Mouse (Mus musculus) thymus, postnatal 10 days (tissue): ENCODE data around the gene Fbxw21.
"Not testable (repeated sequence)": the region's sequence is repeated elsewhere in the genome, so short reads cannot be mapped to it uniquely, and the experiment has no call there.

ENCODE experiments used
- DNase-seq, 2 experiments: peaks; one replicate each; pipeline ENCODE4 v3.0.0; 2021; ENCODE audit warnings: low spot score in 2 of 2

Gene Fbxw21

DNA sequence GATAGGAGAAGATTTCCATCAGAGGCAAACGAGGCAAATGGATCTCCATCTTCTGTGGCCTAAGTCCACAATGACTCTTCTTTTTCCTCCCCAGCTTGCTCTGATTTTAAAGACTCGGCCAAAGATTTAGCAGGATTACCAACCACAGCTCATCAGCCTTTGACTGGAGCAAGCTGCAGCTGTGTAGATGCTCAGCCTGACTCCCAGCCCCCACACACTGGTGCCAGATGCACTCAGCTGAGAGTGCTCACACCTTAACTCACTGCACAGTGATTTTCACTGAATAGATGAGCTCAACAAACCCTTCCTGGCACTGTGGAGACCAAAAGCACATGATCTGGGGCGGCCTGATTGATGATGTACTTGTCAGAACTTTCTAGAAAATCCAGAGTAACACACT lies at the start of gene Fbxw21:
Gene Fbxw21 (minus strand): TSS at position 101 of the 400 bp plus-strand sequence.
- DNase-seq = no peak

- DNase-seq = not testable (repeated sequence)
These were observed 39.5 kb upstream of the Fbxw21 start for GRCm38 (mm10) chr9:109201347-109201746.

GRCm38 (mm10) chr9:109200349-109200748 lies 38.5 kb upstream of the Fbxw21 start:
- DNase-seq = no peak

DNA sequence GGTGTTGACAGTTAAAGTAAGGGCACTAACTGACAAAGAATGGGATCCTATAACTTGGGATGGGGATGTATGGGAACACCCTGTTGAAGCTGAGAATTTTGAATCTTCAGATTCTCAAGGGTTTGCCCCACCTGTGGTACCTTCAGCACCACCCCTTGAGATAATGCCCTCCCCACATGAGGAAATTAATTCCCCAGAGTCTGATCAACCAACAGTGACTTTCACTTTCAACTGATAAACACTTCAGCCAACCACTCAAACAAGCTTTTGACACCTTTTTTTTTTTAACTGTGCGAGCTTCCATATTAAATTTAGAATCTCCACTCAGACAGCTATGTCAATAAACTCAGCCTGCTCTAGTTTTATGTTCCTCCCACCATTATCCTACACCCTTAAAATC lies 37.5 kb upstream of the Fbxw21 start:
- no peak for DNase-seq

DNA sequence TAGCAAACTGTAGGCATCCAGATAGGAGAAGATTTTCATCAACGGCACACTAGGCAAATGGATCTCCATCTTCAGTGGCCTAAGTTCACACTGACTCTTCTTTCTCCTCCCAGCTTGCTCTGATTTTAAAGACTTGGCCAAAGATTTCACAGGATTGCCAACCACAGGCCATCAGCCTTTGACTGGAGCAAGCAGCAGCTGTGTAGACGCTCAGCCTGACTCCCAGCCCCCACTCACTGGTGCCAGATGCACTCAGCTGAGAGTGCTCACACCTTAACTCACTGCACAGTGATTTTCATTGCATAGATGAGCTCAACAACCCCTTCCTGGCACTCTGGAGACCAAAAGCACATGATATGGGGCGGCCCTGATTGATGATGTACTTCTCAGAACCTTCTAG lies 34.0 kb upstream of the Fbxw21 start, which contains the start of gene Fbxw13:
Gene Fbxw13 (minus strand): TSS at position 101 of the 400 bp plus-strand sequence.
- not testable (repeated sequence) for DNase-seq

DNA sequence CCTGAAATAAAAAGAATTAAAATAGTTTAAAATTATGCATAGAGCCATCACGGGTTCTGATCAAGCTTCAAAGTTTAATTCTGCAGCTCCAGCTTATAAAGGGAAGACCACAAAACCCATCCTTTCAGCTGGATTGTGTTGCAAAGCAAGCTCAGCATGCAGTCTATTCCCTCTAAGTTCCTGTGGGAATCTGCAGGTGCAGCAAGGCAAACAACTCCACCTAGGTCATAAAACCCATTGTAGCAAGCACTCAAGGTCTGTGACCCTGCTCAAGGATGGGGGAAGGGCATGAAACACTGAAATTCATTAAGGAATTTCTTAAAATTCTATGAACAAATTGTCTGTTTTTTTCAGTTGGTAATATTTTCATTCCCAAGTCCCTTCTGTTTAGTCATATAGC lies 15.4 kb upstream of the Fbxw21 start:
- DNase-seq = no peak

DNA sequence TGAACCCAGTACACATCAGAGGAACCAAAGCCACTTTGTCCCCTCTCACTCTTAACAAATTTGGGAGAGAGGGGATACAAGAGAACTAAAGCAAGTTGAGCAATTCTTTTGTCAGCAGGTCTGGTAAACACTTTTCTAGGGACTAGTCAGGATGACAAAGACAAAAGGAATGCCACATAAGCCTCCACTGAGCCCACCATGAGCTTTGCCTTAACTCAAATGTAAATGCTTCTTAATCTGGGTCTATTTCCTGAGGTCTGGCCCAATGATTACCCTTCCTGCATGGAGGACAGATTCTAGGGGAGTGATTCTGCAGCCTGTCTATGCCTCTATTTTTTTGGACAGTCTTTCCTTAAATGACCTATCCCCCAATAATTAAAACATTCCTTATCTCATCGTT lies 14.5 kb upstream of the Fbxw21 start:
- no peak for DNase-seq

GRCm38 (mm10) chr9:109167316-109167715 lies 5.5 kb upstream of the Fbxw21 start:
- DNase-seq = no peak

- peak in 1 of 2 experiments; percentile 22 for DNase-seq
These were observed 21.4 kb downstream of the Fbxw21 start for GRCm38 (mm10) chr9:109140414-109140813.

GRCm38 (mm10) chr9:109130076-109130475 lies 31.8 kb downstream of the Fbxw21 start:
- no peak for DNase-seq

GRCm38 (mm10) chr9:109128211-109128610 lies 33.6 kb downstream of the Fbxw21 start:
- no peak for DNase-seq

DNA sequence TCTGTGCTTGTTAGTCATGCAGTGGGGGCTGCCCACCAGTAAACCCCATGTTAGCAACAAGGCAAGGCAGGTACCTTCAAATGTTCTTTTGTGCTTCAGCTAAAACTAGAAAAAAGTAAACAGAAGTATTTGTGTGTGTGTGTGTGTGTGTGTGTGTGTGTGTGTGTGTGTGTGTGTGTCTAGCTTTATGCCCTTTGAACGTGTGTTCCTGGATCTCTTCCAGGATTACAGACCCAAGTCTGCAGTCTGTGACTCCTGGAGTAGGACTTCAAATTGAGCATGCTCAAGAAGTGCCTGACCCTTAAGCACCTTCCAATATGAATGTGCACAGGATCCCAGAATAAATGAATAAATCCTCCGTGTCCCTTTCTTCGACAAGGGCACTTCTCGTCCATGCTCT lies 34.8 kb downstream of the Fbxw21 start:
- no peak for DNase-seq

- DNase-seq = no peak
These were observed 36.4 kb downstream of the Fbxw21 start for GRCm38 (mm10) chr9:109125481-109125880.

DNA sequence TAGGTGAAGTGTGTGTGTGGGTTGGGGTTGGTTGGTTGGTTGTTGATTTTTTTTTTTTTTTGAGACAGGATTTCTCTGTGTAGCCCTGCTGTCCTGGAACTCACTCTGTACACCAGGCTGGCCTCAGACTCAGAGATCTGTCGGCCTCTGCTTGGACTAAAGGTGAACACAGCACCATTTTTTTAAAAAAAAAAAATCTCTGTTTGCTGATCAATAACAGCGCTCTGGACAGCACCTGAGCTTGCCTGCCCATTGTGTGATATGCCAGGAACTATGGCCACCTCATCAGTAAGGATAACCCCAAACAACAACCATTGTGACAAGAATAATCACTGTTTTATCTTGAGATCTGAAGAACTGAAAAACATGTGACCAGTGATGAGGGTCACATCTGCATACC lies 36.8 kb downstream of the Fbxw21 start:
- DNase-seq = no peak

GRCm38 (mm10) chr9:109124164-109124563 lies 37.7 kb downstream of the Fbxw21 start:
- DNase-seq = no peak

GRCm38 (mm10) chr9:109123266-109123665 lies 38.6 kb downstream of the Fbxw21 start:
- DNase-seq = no peak

DNA sequence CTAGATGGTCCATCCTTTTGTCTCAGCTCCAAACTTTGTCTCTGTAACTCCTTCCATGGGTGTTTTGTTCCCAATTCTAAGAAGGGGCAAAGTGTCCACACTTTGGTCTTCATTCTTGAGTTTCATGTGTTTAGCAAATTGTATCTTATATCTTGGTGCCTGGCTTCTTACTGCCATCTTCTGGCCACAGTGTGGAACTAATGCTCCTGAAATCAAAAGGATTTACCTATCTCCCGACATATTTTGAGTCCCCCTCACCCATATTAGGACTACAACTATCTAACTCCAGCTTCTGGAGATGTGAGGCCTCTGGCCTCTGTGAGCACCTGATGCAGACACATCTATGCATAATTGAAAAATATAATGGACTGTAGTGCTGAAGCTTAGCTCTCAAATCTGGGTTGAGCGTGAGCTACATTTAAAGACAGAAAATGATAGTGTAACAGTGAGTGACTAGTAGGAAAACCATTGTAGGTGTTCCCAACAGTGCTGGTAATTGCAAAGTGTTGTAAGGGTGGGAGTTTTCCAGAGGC lies 39.2 kb downstream of the Fbxw21 start:
- peak in 1 of 2 experiments; percentile 40 for DNase-seq

- DNase-seq = no peak
These were observed 40.9 kb downstream of the Fbxw21 start for GRCm38 (mm10) chr9:109120956-109121355.

- DNase-seq = no peak
These were observed 42.3 kb downstream of the Fbxw21 start for GRCm38 (mm10) chr9:109119571-109119970.

DNA sequence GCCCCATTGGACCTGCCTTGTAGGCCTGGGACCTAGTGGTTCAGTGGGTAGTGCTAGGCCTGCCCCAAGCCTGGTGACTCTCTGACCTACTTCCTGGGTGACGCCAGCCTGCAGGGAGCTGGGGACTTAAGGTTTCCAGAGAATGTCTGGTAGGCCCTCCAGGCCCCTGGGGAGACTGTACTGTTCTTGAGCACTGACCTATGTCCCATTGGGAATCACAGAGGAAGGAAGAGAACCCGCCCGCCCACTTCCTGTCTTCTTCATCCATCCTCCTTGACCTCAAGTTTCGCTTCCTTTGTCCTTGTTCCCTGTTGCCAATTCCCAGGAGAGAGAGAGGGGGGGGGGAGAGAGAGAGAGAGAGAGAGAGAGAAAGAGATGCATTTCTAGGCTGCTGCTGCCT lies 43.7 kb downstream of the Fbxw21 start:
- DNase-seq = no peak

DNA sequence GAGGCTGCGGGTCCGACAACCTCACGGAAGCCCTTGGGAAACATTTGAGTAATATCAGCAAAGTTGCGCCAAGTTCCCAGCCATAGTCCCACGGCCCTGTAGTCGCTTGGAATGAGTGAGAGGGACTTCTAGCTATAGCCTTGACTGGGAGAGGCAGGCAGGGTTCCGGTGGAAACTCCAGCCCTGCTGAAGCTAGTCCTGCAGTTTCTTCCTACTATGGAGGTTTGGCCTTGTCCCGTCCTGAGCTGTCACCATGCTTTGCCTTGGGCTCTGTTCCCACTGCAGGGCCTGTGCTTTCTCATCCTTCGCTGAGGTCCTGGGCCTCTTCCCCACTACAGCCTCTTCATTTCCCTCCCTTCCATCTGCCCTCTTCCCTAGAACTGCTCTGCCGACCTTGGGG lies 45.6 kb downstream of the Fbxw21 start:
- DNase-seq = no peak

GRCm38 (mm10) chr9:109114871-109115270 lies 47.0 kb downstream of the Fbxw21 start:
- DNase-seq = no peak

DNA sequence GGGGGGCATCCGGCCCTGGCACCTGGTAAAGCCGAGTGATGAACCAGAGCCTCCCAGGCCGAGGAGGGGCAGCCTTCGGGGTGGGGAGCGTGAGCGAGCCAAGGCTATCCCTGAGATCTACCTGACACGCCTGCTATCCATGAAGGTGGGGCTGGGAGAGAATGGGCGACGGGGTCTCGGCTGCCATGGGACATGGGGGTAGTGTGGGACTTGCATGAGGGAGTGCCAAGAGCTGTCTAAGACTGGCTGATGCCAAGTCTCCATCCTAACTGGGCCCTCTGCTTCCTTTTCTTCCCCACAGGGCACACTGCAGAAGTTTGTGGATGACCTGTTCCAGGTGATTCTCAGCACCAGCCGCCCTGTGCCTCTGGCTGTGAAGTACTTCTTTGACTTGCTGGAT lies 47.6 kb downstream of the Fbxw21 start:
- DNase-seq = no peak

DNA sequence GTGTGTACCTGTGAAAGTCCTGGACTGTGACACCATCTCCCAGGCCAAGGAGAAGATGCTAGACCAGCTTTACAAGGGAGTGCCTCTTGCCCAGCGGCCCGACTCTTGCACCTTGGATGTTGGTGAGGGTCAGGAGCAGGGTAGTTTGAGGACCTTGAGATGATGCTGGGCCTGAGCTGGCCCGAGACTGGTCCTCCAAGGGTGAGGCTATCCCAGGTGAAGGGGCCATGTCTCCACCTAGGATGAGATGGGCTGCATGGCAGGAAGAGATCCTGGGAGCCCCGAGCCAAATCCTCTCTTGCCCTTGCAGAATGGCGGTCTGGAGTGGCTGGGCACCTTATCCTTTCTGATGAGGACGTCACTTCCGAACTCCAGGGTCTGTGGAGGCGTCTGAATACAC lies 48.5 kb downstream of the Fbxw21 start:
- DNase-seq = no peak
